In the genomic region with DNA sequence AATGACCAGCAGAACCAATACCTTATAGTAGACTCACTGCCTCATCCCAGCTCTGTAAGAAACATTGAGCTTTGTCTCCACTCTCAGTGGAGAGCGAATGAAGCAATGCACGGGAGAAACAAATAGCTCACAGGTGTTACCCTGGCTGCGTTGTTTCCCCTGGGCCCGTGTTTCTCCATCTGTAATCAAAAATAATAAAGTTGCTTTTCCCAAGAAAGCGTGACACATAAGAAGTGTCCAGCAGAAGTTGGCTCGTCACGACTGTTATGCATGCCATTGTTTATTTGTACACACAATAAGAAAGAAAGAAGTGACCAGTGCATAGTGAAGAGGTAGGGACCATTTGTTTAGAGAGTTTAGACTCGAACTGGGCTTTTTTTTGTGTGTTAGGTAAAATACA, we compare ENCODE assay signal across 19 mouse cellular contexts.
DNase-seq lines count a peak whose midpoint lies in the region; ATAC-seq lines count a peak whose summit lies in the region.
"Had no signal": no experiment of that assay in that cellular context is flagged by ENCODE, and none has a peak within 500 bp of the region (broad histone marks: within the 10 kb centered on the region; RNA-seq: fewer than 3 reads in every experiment).

No protein-coding gene starts in this region.

- peaks cover 27% of the 10 kb centered on the region for H3K4me1 ChIP-seq in forebrain, embryonic 16.5 days (replicated peaks; ENCODE audit: control insufficient read depth, insufficient read depth, low read length)
- no peaks in the 10 kb centered on the region for H3K4me1 ChIP-seq in forebrain, embryonic 14.5 days (ENCODE audit: control insufficient read depth, insufficient read depth, low read length)
- peaks cover 52% of the 10 kb centered on the region for H3K4me1 ChIP-seq in heart, embryonic 15.5 days (replicated peaks)
- H3K4me1 ChIP-seq: hindbrain, embryonic 12.5 days; liver, embryonic 15.5 days; neural tube, embryonic 15.5 days had no signal

- no peaks in the 10 kb centered on the region for H3K27me3 ChIP-seq in forebrain, embryonic 16.5 days (replicated peaks; ENCODE audit: control insufficient read depth, insufficient read depth, low read length)
- no peaks in the 10 kb centered on the region for H3K27me3 ChIP-seq in forebrain, embryonic 14.5 days (replicated peaks; ENCODE audit: control insufficient read depth, insufficient read depth, low read length)
- H3K27me3 ChIP-seq in heart, embryonic 15.5 days = no peaks in the 10 kb centered on the region
- H3K27me3 ChIP-seq: hindbrain, embryonic 12.5 days; liver, embryonic 15.5 days; lung, embryonic 15.5 days; neural tube, embryonic 15.5 days had no signal

- no peaks in the 10 kb centered on the region for H3K9me3 ChIP-seq in forebrain, embryonic 16.5 days (ENCODE audit: control insufficient read depth, low read length)
- H3K9me3 ChIP-seq in forebrain, embryonic 14.5 days (replicated peaks; ENCODE audit: control insufficient read depth, low read length) = no peaks in the 10 kb centered on the region
- H3K9me3 ChIP-seq in heart, embryonic 15.5 days (replicated peaks) = no peaks in the 10 kb centered on the region
- H3K9me3 ChIP-seq: hindbrain, embryonic 12.5 days; limb, embryonic 10.5 days; liver, embryonic 15.5 days; lung, embryonic 15.5 days; neural tube, embryonic 15.5 days had no signal

- no peak overlapping the region for H3K9ac ChIP-seq in forebrain, embryonic 16.5 days (replicated peaks; ENCODE audit: low read depth, low read length)
- no peak overlapping the region for H3K9ac ChIP-seq in forebrain, embryonic 14.5 days (ENCODE audit: low read length)
- no peak overlapping the region for H3K9ac ChIP-seq in heart, embryonic 15.5 days
- H3K9ac ChIP-seq: forebrain, postnatal 0 days; hindbrain, embryonic 12.5 days; liver, embryonic 15.5 days; lung, embryonic 15.5 days; neural tube, embryonic 15.5 days had no signal

- DNase-seq in forebrain, embryonic 14.5 days (ENCODE audit: low spot score) = no peak
- peak; percentile 45 for DNase-seq in heart, adult 8-10 months (ENCODE audit: low spot score)
- no peak for DNase-seq in heart, postnatal 4 days
- DNase-seq in skeletal muscle tissue, adult 2 months (ENCODE audit: low read depth, low spot score) = peak; percentile 35
- DNase-seq in testis, postnatal 14 days (ENCODE audit: low spot score) = no peak
- DNase-seq in urinary bladder, postnatal 36 days (ENCODE audit: low spot score in 2 of 2) = no peak
- DNase-seq: cerebellum, adult 9-10 months; liver had no signal

- H3K36me3 ChIP-seq in forebrain, embryonic 16.5 days (ENCODE audit: control insufficient read depth, insufficient read depth) = no peaks in the 10 kb centered on the region
- no peaks in the 10 kb centered on the region for H3K36me3 ChIP-seq in forebrain, embryonic 14.5 days (ENCODE audit: control insufficient read depth, insufficient read depth, low read length)
- H3K36me3 ChIP-seq in heart, embryonic 15.5 days = no peaks in the 10 kb centered on the region
- H3K36me3 ChIP-seq: hindbrain, embryonic 12.5 days; limb, embryonic 10.5 days; liver, embryonic 15.5 days; lung, embryonic 15.5 days; neural tube, embryonic 15.5 days had no signal

- no peak overlapping the region for H3K4me2 ChIP-seq in forebrain, embryonic 16.5 days (ENCODE audit: low read length)
- H3K4me2 ChIP-seq in forebrain, embryonic 14.5 days (ENCODE audit: low read length) = no peak overlapping the region
- H3K4me2 ChIP-seq in heart, embryonic 15.5 days = no peak overlapping the region
- H3K4me2 ChIP-seq: hindbrain, embryonic 12.5 days; liver, embryonic 15.5 days; lung, embryonic 15.5 days; neural tube, embryonic 15.5 days had no signal

- H3K4me3 ChIP-seq in forebrain, embryonic 16.5 days (replicated peaks; ENCODE audit: low read length) = no peak overlapping the region
- no peak overlapping the region for H3K4me3 ChIP-seq in forebrain, embryonic 14.5 days (ENCODE audit: low read depth, low read length)
- H3K4me3 ChIP-seq in heart, embryonic 15.5 days = no peak overlapping the region
- H3K4me3 ChIP-seq: hindbrain, embryonic 12.5 days; left cerebral cortex, adult 2 months; limb, embryonic 10.5 days; liver, embryonic 15.5 days; lung, embryonic 15.5 days; neural tube, embryonic 15.5 days had no signal

- 75% methylated on average over 8 of the region's 8 CpGs for WGBS in forebrain, embryonic 16.5 days
- WGBS in forebrain, embryonic 14.5 days = 88% methylated on average over 8 of the region's 8 CpGs
- WGBS in heart, embryonic 15.5 days = 85% methylated on average over 8 of the region's 8 CpGs

- H3K27ac ChIP-seq in forebrain, embryonic 16.5 days (ENCODE audit: low read length) = peak overlapping the region; percentile 34; the same call in 1 of the 2 replicates
- no peak overlapping the region for H3K27ac ChIP-seq in forebrain, embryonic 14.5 days (ENCODE audit: low read depth, low read length)
- H3K27ac ChIP-seq in heart, embryonic 15.5 days = peak overlapping the region; percentile 70
- H3K27ac ChIP-seq: hindbrain, embryonic 12.5 days; left cerebral cortex, adult 2 months; limb, embryonic 10.5 days; liver, embryonic 15.5 days; lung, embryonic 15.5 days; macrophage; neural tube, embryonic 15.5 days had no signal

- ATAC-seq in forebrain, embryonic 16.5 days = no peak
- no peak for ATAC-seq in forebrain, embryonic 14.5 days
- no peak for ATAC-seq in heart, embryonic 15.5 days (replicated peaks; ENCODE audit: insufficient number of reproducible peaks, insufficient read depth, low FRiP score, low read depth)
- ATAC-seq: intestine, postnatal 0 days had no signal

Comparison
In these comparisons a context has a peak if more than half of its experiments do, and no peak if none do; other contexts are left out.
1. DNase-seq: peak in heart, adult 8-10 months (single experiment) and skeletal muscle tissue, adult 2 months (single experiment); none in forebrain, embryonic 14.5 days (single experiment), heart, postnatal 4 days (single experiment), testis, postnatal 14 days (single experiment) and urinary bladder, postnatal 36 days (0 of 2).